Mouse (Mus musculus) thymus, postnatal 25 days (tissue): Measurements from ENCODE around the gene Olfr169.
"Not testable (repeated sequence)": the region's sequence is repeated elsewhere in the genome, so short reads cannot be mapped to it uniquely, and the experiment has no call there.

Source experiments
- DNase-seq: peaks from one replicate; pipeline ENCODE4 v3.0.0; 2022

Gene Olfr169

DNA sequence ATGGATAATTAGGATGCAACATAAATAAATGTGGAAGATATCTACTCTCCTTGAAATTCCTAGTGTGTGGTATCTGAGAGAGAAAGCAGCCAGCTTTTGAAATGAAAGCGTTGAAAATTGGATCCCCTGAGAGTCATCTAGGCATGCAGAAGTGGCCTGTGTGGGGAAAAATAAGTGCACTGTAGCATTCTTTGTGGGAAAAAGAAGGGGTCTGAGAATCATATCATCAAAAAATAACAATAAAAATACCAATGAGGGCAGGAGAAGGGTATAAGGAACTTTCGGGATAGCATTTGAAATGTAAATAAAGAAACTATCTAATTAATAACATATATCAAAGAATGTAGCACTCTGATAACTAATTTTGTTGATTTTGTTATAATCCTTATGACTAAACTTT, at the start of gene Olfr169:
TSS of gene Olfr169 (minus strand) at position 101 of the 400 bp plus-strand sequence.
- not testable (repeated sequence) for DNase-seq

DNA sequence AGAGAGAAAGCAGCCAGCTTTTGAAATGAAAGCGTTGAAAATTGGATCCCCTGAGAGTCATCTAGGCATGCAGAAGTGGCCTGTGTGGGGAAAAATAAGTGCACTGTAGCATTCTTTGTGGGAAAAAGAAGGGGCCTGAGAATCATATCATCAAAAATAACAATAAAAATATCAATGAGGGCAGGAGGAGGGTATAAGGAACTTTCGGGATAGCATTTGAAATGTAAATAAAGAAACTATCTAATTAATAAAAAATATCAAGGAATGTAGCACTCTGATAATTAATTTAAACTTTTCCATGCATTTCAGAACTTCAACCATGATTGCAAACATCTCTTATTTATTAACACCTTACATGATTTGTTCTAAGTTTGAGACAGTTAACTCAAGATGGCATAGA, 40.2 kb upstream of the Olfr169 start, which contains the start of gene Olfr170:
TSS of gene Olfr170 (minus strand) at position 101 of the 400 bp plus-strand sequence.
- DNase-seq = not testable (repeated sequence)

DNA sequence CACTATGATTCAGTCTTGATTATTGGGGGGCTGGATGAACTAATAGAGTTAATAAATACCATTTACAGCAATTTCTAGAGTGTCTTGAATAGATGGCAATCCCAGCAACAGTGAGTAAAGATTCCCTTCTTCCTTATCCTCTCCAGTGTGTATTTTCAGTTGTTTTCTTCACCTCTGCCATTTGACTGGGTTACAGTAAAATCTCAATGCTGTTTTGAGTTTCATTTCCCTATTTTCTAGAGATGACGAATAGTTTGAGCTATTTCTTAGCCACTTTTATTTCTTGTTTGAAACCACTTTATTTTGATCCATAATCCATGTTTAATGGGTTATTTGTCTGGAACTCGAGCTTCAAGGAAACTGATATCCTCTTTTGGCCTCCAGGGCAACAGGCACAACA, 31.6 kb upstream of the Olfr169 start:
- DNase-seq = no peak

DNA sequence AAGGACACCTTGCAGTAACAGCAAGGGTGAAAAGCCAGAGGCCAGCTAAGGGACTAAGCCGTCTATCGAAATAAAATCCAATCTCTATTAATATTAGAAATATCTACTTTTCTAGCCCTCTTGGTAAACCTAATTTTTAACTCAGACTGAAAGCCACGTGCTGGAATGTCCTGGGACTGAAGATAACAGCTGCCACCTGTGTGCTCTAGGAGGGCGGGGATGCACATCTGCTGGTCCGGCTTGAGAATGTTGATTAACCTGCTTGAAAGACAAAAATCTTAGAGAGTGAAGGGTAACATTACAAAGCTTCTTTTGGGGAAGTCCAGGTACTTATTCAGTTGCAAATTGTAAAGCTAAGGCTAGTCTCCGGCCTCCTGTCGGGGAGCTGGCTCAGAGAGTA, 18.2 kb downstream of the Olfr169 start:
- DNase-seq = not testable (repeated sequence)

DNA sequence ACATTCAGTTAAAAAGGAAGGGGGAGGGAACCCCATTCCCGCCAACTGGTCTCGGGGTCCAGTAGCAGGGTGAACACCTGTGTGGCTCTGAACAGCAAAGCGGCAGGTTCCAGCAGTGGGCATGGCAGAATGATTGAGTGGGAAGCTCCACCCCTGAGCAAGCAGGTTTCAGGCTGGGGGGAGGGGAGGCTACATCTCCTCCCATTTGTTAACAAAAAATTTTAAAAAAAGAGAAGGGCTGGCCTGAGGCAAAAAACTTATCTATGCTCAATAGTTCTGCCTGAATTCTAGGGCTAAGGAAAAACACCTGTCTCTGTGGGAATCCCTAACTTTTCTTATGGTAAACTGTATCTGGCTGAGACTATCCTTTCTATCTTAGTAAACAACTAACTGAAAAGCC, 19.4 kb downstream of the Olfr169 start:
- DNase-seq = not testable (repeated sequence)

DNA sequence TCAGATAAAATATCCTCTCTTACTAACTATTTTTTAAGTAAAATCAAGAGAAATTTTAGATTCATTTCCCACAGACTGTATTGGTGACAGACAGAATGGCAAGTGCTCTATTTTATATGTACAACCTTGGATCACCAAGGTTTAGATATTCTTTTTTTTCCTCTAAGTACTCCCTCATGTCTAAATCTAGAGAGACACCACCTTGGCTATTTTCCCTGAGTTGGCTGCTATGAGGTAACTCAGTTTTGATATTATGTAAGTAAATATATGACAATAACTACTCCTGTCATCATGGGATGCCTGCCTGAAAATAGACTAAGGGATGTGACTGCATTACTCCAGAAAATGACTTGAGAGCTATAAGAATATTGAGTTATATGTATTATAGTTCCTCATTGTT, 36.2 kb downstream of the Olfr169 start, which contains the start of gene Olfr168:
TSS of gene Olfr168 (minus strand) at position 101 of the 400 bp plus-strand sequence.
- no peak for DNase-seq

DNA sequence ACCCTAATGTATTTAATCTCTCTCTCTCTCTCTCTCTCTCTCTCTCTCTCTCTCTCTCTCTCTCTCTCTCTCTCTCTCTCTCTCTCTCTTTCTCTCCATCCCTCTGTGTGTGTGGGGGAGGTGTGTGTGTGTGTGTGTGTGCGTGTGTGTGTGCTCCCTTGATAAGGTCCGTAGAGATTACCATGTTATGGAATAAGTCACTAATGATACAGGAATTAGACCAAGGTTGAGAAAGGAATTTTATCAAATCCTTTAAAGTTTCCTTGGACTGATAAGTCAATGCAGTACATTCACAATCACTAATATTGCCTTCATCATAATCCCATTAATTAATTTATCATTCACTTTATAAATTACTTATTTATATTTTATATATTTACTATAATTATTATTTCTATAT, 49.4 kb downstream of the Olfr169 start, which contains the start of gene Olfr167:
TSS of gene Olfr167 (minus strand) at position 101 of the 400 bp plus-strand sequence.
- DNase-seq = no peak
